Mouse (Mus musculus) ES-Bruce4 (cell line): ENCODE data around the gene Cenpe.

Experiments
- CTCF ChIP-seq: IDR thresholded peaks from one replicate; pipeline ENCODE4 v1.8.1; 2011; ENCODE audit warnings: low read depth, low read length
- POLR2A ChIP-seq: IDR thresholded peaks from one replicate; pipeline ENCODE4 v1.8.1; 2011; ENCODE audit warnings: low read length; ENCODE audit not compliant: insufficient read depth

DNA sequence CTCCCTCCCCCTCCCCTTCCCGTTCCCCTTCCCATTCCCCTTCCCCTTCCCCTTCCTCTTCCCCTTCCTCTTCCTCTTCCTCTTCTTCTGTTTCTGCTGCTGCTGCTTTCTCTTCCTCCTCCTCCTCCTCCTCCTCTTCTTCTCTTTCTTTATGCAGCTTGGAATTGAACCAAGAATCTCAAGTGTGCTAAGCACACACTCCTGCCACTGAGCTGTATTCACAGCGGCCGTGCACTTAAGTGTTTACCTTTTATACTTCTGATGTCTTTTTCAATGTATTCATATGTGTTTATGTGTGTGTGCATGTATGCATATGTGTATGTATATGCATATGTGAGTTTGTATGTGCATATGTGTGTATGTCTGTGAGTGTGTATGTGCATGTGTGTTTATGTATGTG, 73.5 kb downstream of the Cenpe start:
- no peak for TF ChIP-seq CTCF
- no peak for TF ChIP-seq POLR2A
